Mouse (Mus musculus) stomach, embryonic 14.5 days (tissue): ENCODE data around the gene Gm17416. TPM values are rescaled to one million over a fixed set of nuclear protein-coding genes. Genes with fewer than 3 reads are reported as not detected.

ENCODE experiments used
- ATAC-seq: fragments of 200-750 bp; cut with Nextera tagmentation; 2 replicates; pipeline ENCODE4 v1.8.0; 2017; ENCODE audit warnings: low read depth, moderate TSS enrichment; ENCODE audit not compliant: insufficient number of reproducible peaks, insufficient read depth, low FRiP score
- H3K27ac ChIP-seq: fragments of 300-500 bp; sonication (generic); 2 replicates; pipeline ENCODE4 v1.5.1; 2014; ENCODE audit warnings: mild to moderate bottlenecking, low read length, moderate library complexity, mixed read lengths
- H3K27me3 ChIP-seq: fragments of 300-500 bp; sonication (generic); 2 replicates; pipeline ENCODE4 v1.6.1; 2014; ENCODE audit warnings: low read length, control low read depth, mixed read lengths; ENCODE audit not compliant: control insufficient read depth, insufficient read depth
- H3K36me3 ChIP-seq: fragments of 300-500 bp; sonication (generic); 2 replicates; pipeline ENCODE4 v1.6.1; 2014; ENCODE audit warnings: mild to moderate bottlenecking, control low read depth, low read length, moderate library complexity, mixed read lengths; ENCODE audit not compliant: control insufficient read depth, insufficient read depth
- H3K4me1 ChIP-seq: fragments of 300-500 bp; sonication (generic); 2 replicates; pipeline ENCODE4 v1.6.1; 2014; ENCODE audit warnings: low read length, control low read depth, mixed read lengths; ENCODE audit not compliant: control insufficient read depth, insufficient read depth
- H3K4me2 ChIP-seq: fragments of 300-500 bp; sonication (generic); replicated peaks from 2 replicates; pipeline ENCODE4 v1.6.1; 2014; ENCODE audit warnings: low read depth, low read length, control low read depth
- H3K4me3 ChIP-seq: fragments of 300-500 bp; sonication (generic); 2 replicates; pipeline ENCODE4 v1.5.1; 2014; ENCODE audit warnings: low read depth, low read length, control low read depth
- H3K9ac ChIP-seq: fragments of 300-500 bp; sonication (generic); replicated peaks from 2 replicates; pipeline ENCODE4 v1.6.1; 2014; ENCODE audit warnings: low read depth, mild to moderate bottlenecking, control low read depth, low read length, moderate library complexity, mixed read lengths
- H3K9me3 ChIP-seq: fragments of 300-500 bp; sonication (generic); 2 replicates; pipeline ENCODE4 v1.6.1; 2016; ENCODE audit warnings: low read depth, low read length, control low read depth; ENCODE audit not compliant: control insufficient read depth
- WGBS: fragments of 180-500 bp; shearing (Covaris S2); extraction: QIAGEN DNeasy Blood & Tissue Kit; methylation state at CpG from one replicate; pipeline ENCODE4 v1.1.7; 2014; 5-methylcytosine and 5-hydroxymethylcytosine counted together
- polyA plus RNA-seq: library from polyadenylated mRNA; unstranded; fragments of >200 nt; fragmentation: Nextera tagmentation; extraction: Ambion mirVana; gene quantifications from 2 replicates; pipeline ENCODE4 v1.2.1, GENCODE M21; 2014

The Gm17416 gene
- polyA plus RNA-seq, 1 experiment from 2014 or later = not detected

- no peaks in the 10 kb centered on the region for H3K36me3 ChIP-seq
- ATAC-seq = no peak
- no peaks in the 10 kb centered on the region for H3K27me3 ChIP-seq
- no peak overlapping the region for H3K4me3 ChIP-seq
- no peak overlapping the region for H3K9ac ChIP-seq
- no peak overlapping the region for H3K27ac ChIP-seq
- no peak overlapping the region for H3K4me2 ChIP-seq
- no peaks in the 10 kb centered on the region for H3K9me3 ChIP-seq
- H3K4me1 ChIP-seq = no peaks in the 10 kb centered on the region
- 86% methylated on average over 7 of the region's 7 CpGs for WGBS
These were observed 12.5 kb upstream of the Gm17416 start for GRCm38 (mm10) chr2:152556655-152557054.

- WGBS = 76% methylated on average over 4 of the region's 4 CpGs
- no peak for ATAC-seq
These were observed 743 bp downstream of the Gm17416 start for GRCm38 (mm10) chr2:152569881-152570280.

GRCm38 (mm10) chr2:152570313-152570712 is 1.2 kb downstream of the Gm17416 start:
- Histone ChIP-seq H3K4me2 (no peak overlapping the region), H3K9ac (no peak overlapping the region), H3K36me3 (no peaks in the 10 kb centered on the region), H3K27ac (no peak overlapping the region), H3K9me3 (no peaks in the 10 kb centered on the region), H3K27me3 (no peaks in the 10 kb centered on the region), H3K4me1 (no peaks in the 10 kb centered on the region), H3K4me3 (no peak overlapping the region)
- ATAC-seq = no peak
- WGBS = 51% methylated on average over 6 of the region's 6 CpGs

More at GRCm38 (mm10) chr2:152569881-152570280, 743 bp downstream of the Gm17416 start:
- no peak overlapping the region for H3K27ac ChIP-seq
- H3K4me2 ChIP-seq = no peak overlapping the region
- H3K9ac ChIP-seq = no peak overlapping the region
- H3K4me1 ChIP-seq = no peaks in the 10 kb centered on the region
- no peak overlapping the region for H3K4me3 ChIP-seq
- H3K27me3 ChIP-seq = no peaks in the 10 kb centered on the region
- no peaks in the 10 kb centered on the region for H3K36me3 ChIP-seq
- no peaks in the 10 kb centered on the region for H3K9me3 ChIP-seq

GRCm38 (mm10) chr2:152572114-152572794 is 3.1 kb downstream of the Gm17416 start, which contains the start of gene Defb21:
TSS of gene Defb21 (plus strand) at chr2:152572744.
- Histone ChIP-seq H3K36me3 (no peaks in the 10 kb centered on the region), H3K27me3 (no peaks in the 10 kb centered on the region), H3K27ac (no peak within 1 kb of the TSS), H3K9ac (no peak within 1 kb of the TSS), H3K4me2 (no peak within 1 kb of the TSS), H3K4me3 (no peak within 1 kb of the TSS), H3K9me3 (no peaks in the 10 kb centered on the region), H3K4me1 (no peaks in the 10 kb centered on the region)
- no peak for ATAC-seq
- 62% methylated on average over 11 of the region's 11 CpGs for WGBS

GRCm38 (mm10) chr2:152573484-152573883 is 4.3 kb downstream of the Gm17416 start:
- no peak for ATAC-seq
- H3K4me1 ChIP-seq = no peaks in the 10 kb centered on the region
- 91% methylated on average over 8 of the region's 8 CpGs for WGBS
- no peak overlapping the region for H3K4me3 ChIP-seq
- no peak overlapping the region for H3K4me2 ChIP-seq
- H3K9me3 ChIP-seq = no peaks in the 10 kb centered on the region
- no peaks in the 10 kb centered on the region for H3K27me3 ChIP-seq
- no peak overlapping the region for H3K9ac ChIP-seq
- no peak overlapping the region for H3K27ac ChIP-seq
- H3K36me3 ChIP-seq = no peaks in the 10 kb centered on the region

GRCm38 (mm10) chr2:152580107-152580506 is 11.0 kb downstream of the Gm17416 start, which contains the start of gene Defb19:
TSS of gene Defb19 (minus strand) at chr2:152580312.
- 66% methylated on average over 7 of the region's 7 CpGs for WGBS
- Histone ChIP-seq H3K4me2 (no peak within 1 kb of the TSS), H3K36me3 (no peaks in the 10 kb centered on the region), H3K27me3 (no peaks in the 10 kb centered on the region), H3K27ac (no peak within 1 kb of the TSS), H3K4me1 (no peaks in the 10 kb centered on the region), H3K4me3 (no peak within 1 kb of the TSS), H3K9me3 (no peaks in the 10 kb centered on the region), H3K9ac (no peak within 1 kb of the TSS)
- no peak for ATAC-seq

- Histone ChIP-seq H3K27me3 (no peaks in the 10 kb centered on the region), H3K27ac (no peak overlapping the region), H3K9me3 (no peaks in the 10 kb centered on the region), H3K9ac (no peak overlapping the region), H3K36me3 (no peaks in the 10 kb centered on the region), H3K4me2 (no peak overlapping the region), H3K4me1 (no peaks in the 10 kb centered on the region), H3K4me3 (no peak overlapping the region)
- WGBS = 78% methylated on average over 11 of the region's 11 CpGs
- ATAC-seq = no peak
These were observed 11.5 kb downstream of the Gm17416 start for GRCm38 (mm10) chr2:152580612-152581011.

GRCm38 (mm10) chr2:152586926-152587560 is 17.9 kb downstream of the Gm17416 start:
- Histone ChIP-seq H3K4me2 (no peak overlapping the region), H3K27ac (no peak overlapping the region), H3K4me3 (no peak overlapping the region), H3K9ac (no peak overlapping the region), H3K9me3 (no peaks in the 10 kb centered on the region), H3K36me3 (no peaks in the 10 kb centered on the region), H3K4me1 (no peaks in the 10 kb centered on the region), H3K27me3 (no peaks in the 10 kb centered on the region)
- WGBS = 70% methylated on average over 4 of the region's 4 CpGs
- ATAC-seq = no peak
